Mouse (Mus musculus) lung, embryonic 15.5 days (tissue): Measurements from ENCODE around the gene Zar1. TPM values are rescaled to one million over a fixed set of nuclear protein-coding genes. Genes with fewer than 3 reads are reported as not detected.
"Not testable (repeated sequence)": the region's sequence is repeated elsewhere in the genome, so short reads cannot be mapped to it uniquely, and the experiment has no call there.

Experiments used
- ATAC-seq: fragments of 200-750 bp; cut with Nextera tagmentation; 2 replicates; pipeline ENCODE4 v1.8.0; 2017; ENCODE audit warnings: moderate number of reproducible peaks, borderline replicate concordance; ENCODE audit not compliant: low FRiP score, low TSS enrichment; ENCODE audit errors: extremely low read depth
- H3K27ac ChIP-seq: fragments of 300-500 bp; sonication (generic); 2 replicates; pipeline ENCODE4 v1.5.1; 2015; ENCODE audit warnings: moderate library complexity, mild to moderate bottlenecking, inconsistent platforms
- H3K27me3 ChIP-seq: fragments of 300-500 bp; sonication (generic); 2 replicates; pipeline ENCODE4 v1.6.1; 2015; ENCODE audit warnings: inconsistent platforms
- H3K36me3 ChIP-seq: fragments of 300-500 bp; sonication (generic); 2 replicates; pipeline ENCODE4 v1.6.1; 2015; ENCODE audit warnings: inconsistent platforms
- H3K4me1 ChIP-seq: fragments of 300-500 bp; sonication (generic); 2 replicates; pipeline ENCODE4 v1.6.1; 2015; ENCODE audit warnings: inconsistent platforms
- H3K4me2 ChIP-seq: fragments of 300-500 bp; sonication (generic); 2 replicates; pipeline ENCODE4 v1.6.1; 2015; ENCODE audit warnings: inconsistent platforms, mild to moderate bottlenecking, moderate library complexity
- H3K4me3 ChIP-seq: fragments of 300-500 bp; sonication (generic); 2 replicates; pipeline ENCODE4 v1.5.1; 2015; ENCODE audit warnings: mild to moderate bottlenecking, inconsistent platforms
- H3K9ac ChIP-seq: fragments of 300-500 bp; sonication (generic); 2 replicates; pipeline ENCODE4 v1.6.1; 2015; ENCODE audit warnings: inconsistent platforms
- H3K9me3 ChIP-seq: fragments of 300-500 bp; sonication (generic); 2 replicates; pipeline ENCODE4 v1.6.1; 2016; ENCODE audit warnings: inconsistent platforms
- WGBS: fragments of 180-500 bp; shearing (Covaris S2); methylation state at CpG from one replicate; pipeline ENCODE4 v1.1.7; 2015; 5-methylcytosine and 5-hydroxymethylcytosine counted together
- polyA plus RNA-seq: library from polyadenylated mRNA; unstranded; fragments of >200 nt; fragmentation: Nextera tagmentation; extraction: Ambion mirVana; gene quantifications from 2 replicates; pipeline ENCODE4 v1.2.1, GENCODE M21; 2015

The Zar1 gene
- polyA plus RNA-seq, 1 experiment from 2014 or later, result not detected

DNA sequence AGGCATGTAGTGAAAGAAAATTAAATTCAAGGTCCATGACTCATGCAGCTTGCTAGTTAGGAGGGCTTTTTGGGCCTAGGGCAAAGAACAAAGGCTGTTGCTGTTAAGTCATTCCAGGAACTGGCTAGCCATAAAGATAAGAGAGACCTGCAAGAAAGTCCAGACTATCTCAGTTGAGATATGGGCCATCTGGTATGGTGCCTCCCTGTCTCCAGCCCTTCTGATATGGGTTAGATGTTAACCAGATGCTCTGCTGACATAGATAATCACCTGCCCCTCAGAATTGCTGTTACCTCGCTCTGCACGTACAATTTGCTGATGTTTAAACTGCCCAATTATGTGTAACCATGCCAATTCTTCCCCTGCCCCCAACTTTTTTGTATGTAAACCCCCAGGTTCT, 17.9 kb downstream of the Zar1 start:
- not testable (repeated sequence) for H3K27me3 ChIP-seq, H3K4me1 ChIP-seq, H3K4me2 ChIP-seq, H3K27ac ChIP-seq, H3K9ac ChIP-seq, H3K4me3 ChIP-seq, ATAC-seq, H3K9me3 ChIP-seq, H3K36me3 ChIP-seq
- WGBS, result 83% methylated on average over 2 of the region's 2 CpGs

- Histone ChIP-seq H3K27ac (no peak overlapping the region), H3K9me3 (no peaks in the 10 kb centered on the region), H3K4me3 (no peak overlapping the region), H3K36me3 (no peaks in the 10 kb centered on the region), H3K27me3 (no peaks in the 10 kb centered on the region), H3K9ac (no peak overlapping the region), H3K4me2 (no peak overlapping the region), H3K4me1 (no peaks in the 10 kb centered on the region)
- 48% methylated on average over 3 of the region's 3 CpGs for WGBS
- no peak for ATAC-seq
Measured at GRCm38 (mm10) chr5:72560976-72561628, 20.0 kb downstream of the Zar1 start.

DNA sequence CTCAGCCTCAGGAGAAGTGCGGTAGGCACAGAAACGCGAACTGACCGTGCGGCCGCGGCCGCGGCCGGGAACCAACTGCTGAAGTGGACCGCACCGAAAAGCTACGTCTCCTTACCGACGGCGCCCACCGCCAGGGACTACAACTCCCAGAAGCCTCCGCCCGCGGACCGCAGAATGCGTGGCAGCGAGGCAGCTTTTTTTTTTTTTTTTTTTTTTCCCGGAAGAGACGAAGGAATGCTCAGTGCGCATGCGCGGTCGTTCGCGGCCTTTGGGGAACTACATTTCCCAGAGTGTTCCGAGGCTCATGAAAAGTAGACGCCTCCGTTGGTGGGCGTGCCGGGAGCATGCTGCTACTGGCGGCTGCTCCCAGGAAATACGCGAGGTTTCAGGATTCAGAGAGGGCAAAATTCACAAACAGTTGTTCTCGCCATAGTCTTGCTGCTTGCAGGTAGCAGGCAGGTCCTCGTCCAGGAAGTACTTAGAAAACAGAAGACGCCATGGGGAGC, 21.5 kb downstream of the Zar1 start, which contains the start of gene Nfxl1:
TSS of gene Nfxl1 (minus strand) at position 141 of the 506 bp plus-strand sequence.
- H3K4me3 ChIP-seq, result peak within 1 kb of the TSS; percentile 82
- peak within 1 kb of the TSS; percentile 89 for H3K9ac ChIP-seq
- peak within 1 kb of the TSS; percentile 45 for H3K27ac ChIP-seq
- no peaks in the 10 kb centered on the region for H3K9me3 ChIP-seq
- peak within 1 kb of the TSS; percentile 91 for H3K4me2 ChIP-seq
- no peaks in the 10 kb centered on the region for H3K27me3 ChIP-seq
- no peaks in the 10 kb centered on the region for H3K36me3 ChIP-seq
- WGBS, result under 1% methylated on average over 42 of the region's 42 CpGs
- ATAC-seq, result peak; percentile 96
- H3K4me1 ChIP-seq, result no peaks in the 10 kb centered on the region

DNA sequence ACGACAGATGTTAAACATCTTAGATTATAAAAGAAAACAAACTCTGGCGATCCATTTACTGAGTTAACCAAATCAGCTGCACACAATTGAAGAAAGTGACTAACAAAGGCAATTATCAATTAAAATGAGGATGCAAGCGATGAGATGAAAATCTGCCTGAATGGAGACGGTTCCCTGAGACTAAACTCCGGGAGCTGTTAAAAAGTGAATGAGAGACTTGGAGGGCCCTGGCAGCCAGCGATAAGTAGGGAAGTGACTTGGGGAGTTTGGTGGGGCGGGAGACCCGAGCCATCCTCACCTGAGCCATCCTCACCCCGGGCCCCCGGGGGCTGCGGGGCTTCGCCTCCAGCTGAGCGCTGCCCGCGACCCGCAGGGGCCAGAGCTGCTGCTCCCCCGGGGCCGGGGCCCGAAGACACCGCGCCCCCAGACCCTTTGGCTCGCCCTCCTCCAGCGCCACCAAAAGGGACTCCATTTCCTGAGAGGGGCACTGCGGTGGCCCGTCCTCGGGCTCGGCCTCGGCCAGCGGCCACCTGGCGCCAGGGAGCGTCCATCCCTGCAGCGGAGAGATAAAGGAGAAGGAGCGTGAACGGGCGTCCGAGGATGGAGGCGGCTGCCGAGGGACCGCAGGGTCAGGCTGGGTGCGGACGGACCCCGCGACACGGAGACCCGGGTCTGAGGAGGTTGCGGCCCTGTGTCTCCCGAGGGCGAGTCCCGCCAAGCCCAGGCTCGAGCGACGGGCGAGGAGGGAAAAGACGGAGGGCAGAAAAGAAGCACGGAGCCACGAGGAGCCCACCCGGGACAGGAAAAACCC, 22.1 kb downstream of the Zar1 start:
- Histone ChIP-seq H3K4me1 (no peaks in the 10 kb centered on the region), H3K36me3 (no peaks in the 10 kb centered on the region), H3K4me3 (peak overlapping the region; percentile 82), H3K27ac (peak overlapping the region; percentile 43), H3K4me2 (peak overlapping the region; percentile 91), H3K9me3 (no peaks in the 10 kb centered on the region), H3K9ac (peak overlapping the region; percentile 89), H3K27me3 (no peaks in the 10 kb centered on the region)
- peak; percentile 83 for ATAC-seq
- WGBS, result under 1% methylated on average over 56 of the region's 57 CpGs

DNA sequence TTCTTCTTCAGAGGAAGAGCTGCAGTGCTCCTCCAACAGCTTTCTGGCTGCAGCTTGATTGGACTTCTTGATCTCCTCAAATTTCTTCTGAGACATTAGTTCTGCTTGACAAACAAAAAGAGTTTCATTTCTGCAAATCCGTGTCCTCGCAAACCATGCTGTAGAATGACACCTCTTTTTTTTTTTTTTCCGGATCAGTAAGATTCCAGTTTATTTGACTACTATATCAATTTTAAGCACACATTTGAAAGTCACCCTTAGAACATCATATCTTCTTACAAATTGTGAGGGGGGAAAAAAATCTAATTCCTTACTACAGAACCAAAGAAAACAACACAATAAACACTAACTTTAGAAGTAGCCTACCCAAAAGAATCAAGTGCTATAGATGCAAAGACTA, 24.8 kb downstream of the Zar1 start:
- Histone ChIP-seq H3K9me3 (no peaks in the 10 kb centered on the region), H3K27me3 (no peaks in the 10 kb centered on the region), H3K36me3 (peaks cover 11% of the 10 kb centered on the region), H3K4me2 (no peak overlapping the region), H3K9ac (no peak overlapping the region), H3K4me1 (no peaks in the 10 kb centered on the region), H3K4me3 (no peak overlapping the region), H3K27ac (no peak overlapping the region)
- no peak for ATAC-seq
- 87% methylated on average over 3 of the region's 3 CpGs for WGBS

DNA sequence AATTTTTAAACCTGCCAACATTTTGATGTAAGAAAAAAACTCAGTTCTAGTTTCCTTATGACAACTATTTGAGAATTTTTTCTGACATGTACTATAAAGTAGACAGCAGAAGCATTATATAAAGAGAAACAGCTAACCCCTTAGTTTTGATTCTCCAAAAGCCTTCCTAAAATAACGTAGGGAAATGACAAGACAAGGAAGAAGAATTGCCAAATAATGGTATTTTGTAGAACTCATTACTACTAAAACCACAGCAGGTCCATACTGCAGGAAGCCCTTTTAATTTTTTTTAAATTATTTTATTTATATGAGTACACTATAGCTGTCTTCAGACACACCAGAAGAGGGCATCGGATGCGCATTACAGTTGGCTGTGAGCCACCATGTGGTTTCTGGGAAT, 29.8 kb downstream of the Zar1 start:
- no peak overlapping the region for H3K4me2 ChIP-seq
- no peak overlapping the region for H3K27ac ChIP-seq
- H3K9ac ChIP-seq, result no peak overlapping the region
- 88% methylated on average over 3 of the region's 3 CpGs for WGBS
- H3K27me3 ChIP-seq, result no peaks in the 10 kb centered on the region
- peaks cover 11% of the 10 kb centered on the region for H3K36me3 ChIP-seq
- H3K9me3 ChIP-seq, result no peaks in the 10 kb centered on the region
- no peak for ATAC-seq
- H3K4me1 ChIP-seq, result no peaks in the 10 kb centered on the region
- H3K4me3 ChIP-seq, result no peak overlapping the region

- H3K9ac ChIP-seq, result no peak overlapping the region
- no peak overlapping the region for H3K27ac ChIP-seq
- H3K4me2 ChIP-seq, result no peak overlapping the region
- peaks cover 34% of the 10 kb centered on the region for H3K36me3 ChIP-seq
- H3K4me3 ChIP-seq, result no peak overlapping the region
- 91% methylated on average over 3 of the region's 3 CpGs for WGBS
- H3K9me3 ChIP-seq, result no peaks in the 10 kb centered on the region
- H3K27me3 ChIP-seq, result no peaks in the 10 kb centered on the region
- H3K4me1 ChIP-seq, result no peaks in the 10 kb centered on the region
- ATAC-seq, result no peak
Measured at GRCm38 (mm10) chr5:72528896-72529295, 52.2 kb downstream of the Zar1 start.

Other genes with a start within 250 kb of the Zar1 start
- gene Corin, start 76.8 kb downstream of the Zar1 start, polyA plus RNA-seq, result 1.4 and 1.8 TPM in 2 replicates
- 15.1 and 16.7 TPM in 2 replicates for gene Nfxl1, start 21.6 kb downstream of the Zar1 start, polyA plus RNA-seq
- 0.14 and 0.16 TPM in 2 replicates for gene Gm5868, start 6.3 kb upstream of the Zar1 start, polyA plus RNA-seq
- 0.06 TPM in 1 of 2 replicates, not detected in the other for gene Cnga1, start 63.0 kb upstream of the Zar1 start, polyA plus RNA-seq
- gene Nipal1, start 66.5 kb upstream of the Zar1 start, polyA plus RNA-seq, result 0.93 and 2.0 TPM in 2 replicates
- 0.35 and 0.74 TPM in 2 replicates for gene Txk, start 171.5 kb upstream of the Zar1 start, polyA plus RNA-seq